Mouse (Mus musculus) limb, embryonic 11.5 days (tissue): ENCODE data around the gene Ldhal6b. TPM values are rescaled to one million over a fixed set of nuclear protein-coding genes. Genes with fewer than 3 reads are reported as not detected.

ENCODE experiments used
- ATAC-seq: fragments of 200-750 bp; cut with Nextera tagmentation; 2 replicates; pipeline ENCODE4 v1.8.0; 2017; ENCODE audit warnings: low read depth; ENCODE audit not compliant: insufficient number of reproducible peaks, low FRiP score, low TSS enrichment
- DNase-seq: peaks from one replicate; pipeline ENCODE4 v3.0.0-alpha.2; 2015; ENCODE audit warnings: low spot score
- H3K27ac ChIP-seq: fragments of 300-500 bp; sonication (generic); replicated peaks from 2 replicates; pipeline ENCODE4 v1.5.1; 2014; ENCODE audit warnings: low read depth, mild to moderate bottlenecking, low read length
- H3K27me3 ChIP-seq: fragments of 300-500 bp; sonication (generic); 2 replicates; pipeline ENCODE4 v1.6.1; 2014; ENCODE audit warnings: mild to moderate bottlenecking, low read length, mixed read lengths; ENCODE audit not compliant: control insufficient read depth, insufficient read depth
- H3K36me3 ChIP-seq: fragments of 300-500 bp; sonication (generic); 2 replicates; pipeline ENCODE4 v1.6.1; 2014; ENCODE audit warnings: mild to moderate bottlenecking, low read length, moderate library complexity, mixed read lengths; ENCODE audit not compliant: control insufficient read depth, insufficient read depth
- H3K4me1 ChIP-seq: fragments of 300-500 bp; sonication (generic); 2 replicates; pipeline ENCODE4 v1.6.1; 2014; ENCODE audit warnings: low read length, mixed read lengths; ENCODE audit not compliant: control insufficient read depth, insufficient read depth
- H3K4me2 ChIP-seq: fragments of 300-500 bp; sonication (generic); 2 replicates; pipeline ENCODE4 v1.6.1; 2014; ENCODE audit warnings: low read depth, mild to moderate bottlenecking, moderate library complexity; ENCODE audit not compliant: severe bottlenecking
- H3K4me3 ChIP-seq: fragments of 300-500 bp; sonication (generic); 2 replicates; pipeline ENCODE4 v1.5.1; 2014; ENCODE audit warnings: low read depth, low read length
- H3K9ac ChIP-seq: fragments of 300-500 bp; sonication (generic); 2 replicates; pipeline ENCODE4 v1.6.1; 2014; ENCODE audit warnings: mild to moderate bottlenecking, low read length
- H3K9me3 ChIP-seq: fragments of 300-500 bp; sonication (generic); 2 replicates; pipeline ENCODE4 v1.6.1; 2016; ENCODE audit warnings: low read length; ENCODE audit not compliant: control insufficient read depth
- WGBS: fragments of 180-500 bp; shearing (Covaris S2); extraction: QIAGEN DNeasy Blood & Tissue Kit; methylation state at CpG from one replicate; pipeline ENCODE4 v1.1.7; 2014; 5-methylcytosine and 5-hydroxymethylcytosine counted together
- polyA plus RNA-seq: library from polyadenylated mRNA; unstranded; fragments of >200 nt; fragmentation: Nextera tagmentation; extraction: Ambion mirVana; gene quantifications from 2 replicates; pipeline ENCODE4 v1.2.1, GENCODE M21; 2014

Ldhal6b gene
- polyA plus RNA-seq, 1 experiment from 2014 or later: not detected

GRCm38 (mm10) chr17:5419056-5419455 is 489 bp upstream of the Ldhal6b start:
- 89% methylated on average over 9 of the region's 9 CpGs for WGBS

GRCm38 (mm10) chr17:5416518-5416917 is 2.0 kb downstream of the Ldhal6b start:
- Histone ChIP-seq H3K27ac (no peak overlapping the region), H3K36me3 (peaks cover 6% of the 10 kb centered on the region; the same call in 1 of the 2 replicates), H3K27me3 (no peaks in the 10 kb centered on the region), H3K9me3 (no peaks in the 10 kb centered on the region), H3K9ac (no peak overlapping the region), H3K4me1 (no peaks in the 10 kb centered on the region), H3K4me3 (no peak overlapping the region), H3K4me2 (no peak overlapping the region)
- no peak for ATAC-seq
- DNase-seq: no peak
- 88% methylated on average over 3 of the region's 3 CpGs for WGBS

More at GRCm38 (mm10) chr17:5419056-5419455, 489 bp upstream of the Ldhal6b start:
- Histone ChIP-seq H3K4me2 (no peak overlapping the region), H3K27me3 (no peaks in the 10 kb centered on the region), H3K36me3 (peaks cover 4% of the 10 kb centered on the region; the same call in 1 of the 2 replicates), H3K9me3 (no peaks in the 10 kb centered on the region), H3K9ac (no peak overlapping the region), H3K27ac (no peak overlapping the region), H3K4me1 (no peaks in the 10 kb centered on the region), H3K4me3 (no peak overlapping the region)
- no peak for DNase-seq
- no peak for ATAC-seq

GRCm38 (mm10) chr17:5414041-5414440 is 4.5 kb downstream of the Ldhal6b start:
- H3K36me3 ChIP-seq: peaks cover 6% of the 10 kb centered on the region; the same call in 1 of the 2 replicates
- ATAC-seq: no peak
- 94% methylated on average over 3 of the region's 3 CpGs for WGBS

GRCm38 (mm10) chr17:5413350-5413749 is 5.2 kb downstream of the Ldhal6b start:
- H3K9ac ChIP-seq: no peak overlapping the region
- ATAC-seq (no peak), DNase-seq (no peak)
- H3K4me2 ChIP-seq: no peak overlapping the region
- H3K4me1 ChIP-seq: no peaks in the 10 kb centered on the region
- no peak overlapping the region for H3K27ac ChIP-seq
- H3K9me3 ChIP-seq: no peaks in the 10 kb centered on the region
- 91% methylated on average over 13 of the region's 13 CpGs for WGBS
- peaks cover 4% of the 10 kb centered on the region; the same call in 1 of the 2 replicates for H3K36me3 ChIP-seq
- no peak overlapping the region for H3K4me3 ChIP-seq
- H3K27me3 ChIP-seq: no peaks in the 10 kb centered on the region

More at GRCm38 (mm10) chr17:5414041-5414440, 4.5 kb downstream of the Ldhal6b start:
- H3K4me2 ChIP-seq: no peak overlapping the region
- H3K27ac ChIP-seq: no peak overlapping the region
- no peak overlapping the region for H3K4me3 ChIP-seq
- no peaks in the 10 kb centered on the region for H3K4me1 ChIP-seq
- no peaks in the 10 kb centered on the region for H3K27me3 ChIP-seq
- no peak for DNase-seq
- H3K9me3 ChIP-seq: no peaks in the 10 kb centered on the region
- H3K9ac ChIP-seq: no peak overlapping the region

GRCm38 (mm10) chr17:5412740-5413139 is 5.8 kb downstream of the Ldhal6b start:
- H3K36me3 ChIP-seq: peaks cover 4% of the 10 kb centered on the region; the same call in 1 of the 2 replicates
- DNase-seq: no peak

GRCm38 (mm10) chr17:5412301-5412700 is 6.3 kb downstream of the Ldhal6b start:
- Histone ChIP-seq H3K36me3 (peaks cover 4% of the 10 kb centered on the region; the same call in 1 of the 2 replicates), H3K27ac (no peak overlapping the region), H3K4me3 (no peak overlapping the region), H3K9ac (no peak overlapping the region), H3K9me3 (no peaks in the 10 kb centered on the region), H3K4me1 (no peaks in the 10 kb centered on the region), H3K4me2 (no peak overlapping the region), H3K27me3 (no peaks in the 10 kb centered on the region)
- DNase-seq (no peak), ATAC-seq (no peak)
- WGBS: 86% methylated on average over 8 of the region's 8 CpGs

More at GRCm38 (mm10) chr17:5412740-5413139, 5.8 kb downstream of the Ldhal6b start:
- no peak overlapping the region for H3K4me3 ChIP-seq
- H3K27ac ChIP-seq: no peak overlapping the region
- no peaks in the 10 kb centered on the region for H3K27me3 ChIP-seq
- no peaks in the 10 kb centered on the region for H3K4me1 ChIP-seq
- ATAC-seq: no peak
- no peaks in the 10 kb centered on the region for H3K9me3 ChIP-seq
- WGBS: 95% methylated on average over 7 of the region's 7 CpGs
- no peak overlapping the region for H3K4me2 ChIP-seq
- H3K9ac ChIP-seq: no peak overlapping the region

- Histone ChIP-seq H3K9ac (no peak overlapping the region), H3K4me3 (no peak overlapping the region), H3K4me2 (no peak overlapping the region), H3K4me1 (no peaks in the 10 kb centered on the region), H3K36me3 (peaks cover 4% of the 10 kb centered on the region; the same call in 1 of the 2 replicates), H3K27ac (no peak overlapping the region), H3K27me3 (no peaks in the 10 kb centered on the region), H3K9me3 (no peaks in the 10 kb centered on the region)
- 94% methylated on average over 17 of the region's 17 CpGs for WGBS
- DNase-seq: no peak
- no peak for ATAC-seq
These were observed 7.4 kb downstream of the Ldhal6b start for GRCm38 (mm10) chr17:5411205-5411604.

GRCm38 (mm10) chr17:5410336-5410735 is 8.2 kb downstream of the Ldhal6b start:
- 87% methylated on average over 4 of the region's 4 CpGs for WGBS
- no peak for ATAC-seq
- H3K9me3 ChIP-seq: no peaks in the 10 kb centered on the region
- peaks cover 4% of the 10 kb centered on the region; the same call in 1 of the 2 replicates for H3K36me3 ChIP-seq
- H3K4me1 ChIP-seq: no peaks in the 10 kb centered on the region
- no peaks in the 10 kb centered on the region; the same call in 1 of the 2 replicates for H3K27me3 ChIP-seq
- no peak overlapping the region for H3K27ac ChIP-seq
- no peak overlapping the region for H3K4me3 ChIP-seq
- H3K9ac ChIP-seq: no peak overlapping the region
- H3K4me2 ChIP-seq: no peak overlapping the region
- no peak for DNase-seq

GRCm38 (mm10) chr17:5407030-5407429 is 11.5 kb downstream of the Ldhal6b start:
- no peak overlapping the region for H3K4me3 ChIP-seq
- no peak overlapping the region for H3K4me2 ChIP-seq
- WGBS: 86% methylated on average over 6 of the region's 6 CpGs
- no peaks in the 10 kb centered on the region for H3K9me3 ChIP-seq
- no peak overlapping the region for H3K9ac ChIP-seq
- no peak for ATAC-seq
- peaks cover 6% of the 10 kb centered on the region for H3K4me1 ChIP-seq
- no peaks in the 10 kb centered on the region for H3K36me3 ChIP-seq
- no peak for DNase-seq
- no peaks in the 10 kb centered on the region; the same call in 1 of the 2 replicates for H3K27me3 ChIP-seq
- H3K27ac ChIP-seq: no peak overlapping the region
